Mouse (Mus musculus): ENCODE results near the gene Aprt.

DNA sequence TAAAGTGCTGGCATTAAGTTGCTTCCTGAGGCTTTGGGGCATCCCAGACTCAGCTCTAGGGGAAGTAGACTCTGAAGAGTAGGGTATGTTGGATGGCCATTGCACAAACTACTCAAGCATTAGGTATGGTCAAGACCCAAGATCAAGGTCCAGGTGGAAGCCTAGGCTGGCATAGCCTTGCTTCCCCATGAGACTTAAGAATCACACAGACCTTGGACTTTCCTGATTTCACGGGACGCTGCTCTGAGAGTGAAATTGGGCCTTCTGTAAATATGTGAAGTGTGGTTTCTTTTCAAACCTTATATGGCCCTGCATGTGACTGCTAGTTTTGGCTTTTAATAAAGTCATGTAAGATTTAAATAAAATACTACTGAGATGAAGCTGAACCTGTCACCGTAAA, 4.0 kb downstream of the Aprt start:
- TF ChIP-seq TCF12 (IDR thresholded peaks at IDR 0.05; ENCODE audit: insufficient read depth, poor library complexity, severe bottlenecking) (no peak), USF1 (IDR thresholded peaks at IDR 0.05; ENCODE audit: low read depth) (no peak), POLR2A (IDR thresholded peaks at IDR 0.05; ENCODE audit: insufficient read length, low read depth) (no peak), E2F4 (IDR thresholded peaks at IDR 0.05; ENCODE audit: insufficient read depth) (no peak), MAX (IDR thresholded peaks at IDR 0.05; ENCODE audit: low read depth) (no peak), CEBPB (IDR thresholded peaks at IDR 0.05; ENCODE audit: insufficient read depth, poor library complexity, severe bottlenecking) (no peak)

Data from myocyte (in vitro differentiated cells).